Mouse (Mus musculus) G1E (cell line): ENCODE measurements around the gene Usp6nl. TPM values are rescaled to one million over a fixed set of nuclear protein-coding genes. Genes with fewer than 3 reads are reported as not detected.

Experiments used
- ATAC-seq: 2 replicates; pipeline ENCODE4 v1.8.0; 2016; ENCODE audit warnings: mild to moderate bottlenecking; ENCODE audit not compliant: insufficient number of reproducible peaks, poor library complexity, low FRiP score, severe bottlenecking; ENCODE audit errors: extremely low read depth
- DNase-seq: peaks from one replicate; pipeline ENCODE4 v3.0.0; 2012; ENCODE audit warnings: low spot score
- H3K27me3 ChIP-seq: 2 replicates; pipeline ENCODE4 v1.6.1; 2012; ENCODE audit warnings: mild to moderate bottlenecking, low read length, inconsistent platforms; ENCODE audit not compliant: insufficient read depth
- H3K36me3 ChIP-seq: replicated peaks from 2 replicates; pipeline ENCODE3; 2012; ENCODE audit warnings: mild to moderate bottlenecking, inconsistent platforms
- H3K4me1 ChIP-seq: 2 replicates; pipeline ENCODE4 v1.6.1; 2012; ENCODE audit warnings: low read depth, low read length, inconsistent platforms, mixed read lengths; ENCODE audit not compliant: insufficient read depth
- H3K4me3 ChIP-seq: 2 replicates; pipeline ENCODE4 v1.5.1; 2012; ENCODE audit warnings: low read depth, mild to moderate bottlenecking, inconsistent platforms, low read length, moderate library complexity, mixed read lengths
- H3K9me3 ChIP-seq: replicated peaks from 2 replicates; pipeline ENCODE4 v1.6.1; 2012; ENCODE audit warnings: inconsistent platforms
- CTCF ChIP-seq: IDR thresholded peaks from 2 replicates; pipeline ENCODE4 v1.5.1; 2012; ENCODE audit warnings: low read depth, low read length, inconsistent platforms, mixed read lengths
- GATA1 ChIP-seq: IDR thresholded peaks from 2 replicates; pipeline ENCODE4 v1.6.1; 2012; ENCODE audit warnings: borderline replicate concordance, low read length, inconsistent platforms, mixed read lengths
- GATA2 ChIP-seq: IDR thresholded peaks from 2 replicates; pipeline ENCODE4 v1.6.1; 2012; ENCODE audit warnings: low read depth, low read length, inconsistent platforms, borderline replicate concordance
- POLR2AphosphoS5 ChIP-seq: IDR thresholded peaks from 2 replicates; pipeline ENCODE4 v1.6.1; 2012; ENCODE audit warnings: low read depth, low read length, inconsistent platforms; ENCODE audit not compliant: insufficient replicate concordance
- TAL1 ChIP-seq: conservative IDR thresholded peaks from 2 replicates; pipeline ENCODE4 v1.6.1; 2012; ENCODE audit warnings: low read depth, low read length, inconsistent platforms, mixed read lengths
- polyA plus RNA-seq: library from polyadenylated mRNA; stranded (reverse); fragments of >175 nt; gene quantifications from 2 replicates; pipeline ENCODE4 v1.2.3, GENCODE M21; 2012
- total RNA-seq, 2 experiments: library from RNA; stranded (forward) in 1 of 2; stranded (reverse) in 1 of 2; fragments of 200-1000 nt in 1 of 2; fragments of >200 nt in 1 of 2; fragmentation: Nextera tagmentation in 1 of 2; gene quantifications; 2 replicates each; pipeline ENCODE4 v1.2.3; 2014 to 2017

Gene Usp6nl
- total and polyA plus RNA-seq, 3 experiments: 17.2 to 45.3 (median 17.5) TPM

- ATAC-seq: no peak
- TF ChIP-seq GATA2: no peak
- no peak for TF ChIP-seq POLR2AphosphoS5
- no peak for TF ChIP-seq GATA1
- no peak for TF ChIP-seq TAL1
- TF ChIP-seq CTCF: no peak
These were observed 167.6 kb downstream of the Usp6nl start for GRCm38 (mm10) chr2:6490076-6490475.

GRCm38 (mm10) chr2:6490870-6491269, 168.4 kb downstream of the Usp6nl start:
- TF ChIP-seq GATA1: no peak
- no peak for TF ChIP-seq POLR2AphosphoS5
- TF ChIP-seq GATA2: no peak
- TF ChIP-seq TAL1: no peak
- no peak for TF ChIP-seq CTCF
- Histone ChIP-seq H3K36me3 (no peaks in the 10 kb centered on the region), H3K4me1 (no peaks in the 10 kb centered on the region), H3K9me3 (no peaks in the 10 kb centered on the region), H3K27me3 (no peaks in the 10 kb centered on the region), H3K4me3 (no peak overlapping the region)
- DNase-seq (no peak), ATAC-seq (no peak)

More at GRCm38 (mm10) chr2:6490076-6490475, 167.6 kb downstream of the Usp6nl start:
- H3K36me3 ChIP-seq: no peaks in the 10 kb centered on the region
- no peaks in the 10 kb centered on the region for H3K9me3 ChIP-seq
- H3K4me1 ChIP-seq: no peaks in the 10 kb centered on the region
- no peak overlapping the region for H3K4me3 ChIP-seq
- 0 out of 2 replicates have a peak, but pooled peaks cover 1% of the 10 kb centered on the region for H3K27me3 ChIP-seq
- no peak for DNase-seq

GRCm38 (mm10) chr2:6493886-6494285, 171.4 kb downstream of the Usp6nl start:
- DNase-seq (no peak), ATAC-seq (no peak)
- H3K27me3 ChIP-seq: peaks cover 4% of the 10 kb centered on the region; the same call in 1 of the 2 replicates
- H3K36me3 ChIP-seq: no peaks in the 10 kb centered on the region
- H3K4me3 ChIP-seq: no peak overlapping the region
- TF ChIP-seq POLR2AphosphoS5 (no peak), GATA1 (no peak), CTCF (no peak), TAL1 (no peak), GATA2 (no peak)
- no peaks in the 10 kb centered on the region for H3K4me1 ChIP-seq
- H3K9me3 ChIP-seq: no peaks in the 10 kb centered on the region

Other genes with a start within 250 kb of the Usp6nl start
- not detected in 2 replicates for gene Proser2, start 192.5 kb upstream of the Usp6nl start, total RNA-seq (2014; fragmentation: Nextera tagmentation)
- gene Proser2, start 192.5 kb upstream of the Usp6nl start, total RNA-seq (2017): 0.06 and 0.11 TPM in 2 replicates
- gene Proser2, start 192.5 kb upstream of the Usp6nl start, polyA plus RNA-seq: not detected in 2 replicates
- not detected in 2 replicates for gene Echdc3, start 109.6 kb upstream of the Usp6nl start, total RNA-seq (2014; fragmentation: Nextera tagmentation)
- 0.12 and 0.27 TPM in 2 replicates for gene Echdc3, start 109.6 kb upstream of the Usp6nl start, total RNA-seq (2017)
- not detected in 2 replicates for gene Echdc3, start 109.6 kb upstream of the Usp6nl start, polyA plus RNA-seq